Mouse (Mus musculus) bone marrow macrophage, adult 2 months (primary cell): ENCODE results near the gene Tpm4. TPM values are rescaled to one million over a fixed set of nuclear protein-coding genes. Genes with fewer than 3 reads are reported as not detected.
"Not testable (repeated sequence)": the region's sequence is repeated elsewhere in the genome, so short reads cannot be mapped to it uniquely, and the experiment has no call there.

Experiments
- H3K27ac ChIP-seq: 2 replicates; pipeline ENCODE4 v1.5.1; 2012; ENCODE audit warnings: low read depth, low read length; ENCODE audit not compliant: insufficient read depth
- H3K4me1 ChIP-seq: 2 replicates; pipeline ENCODE4 v1.6.1; 2012; ENCODE audit warnings: low read length; ENCODE audit not compliant: control insufficient read depth, insufficient read depth
- H3K4me3 ChIP-seq: 2 replicates; pipeline ENCODE4 v1.5.1; 2012; ENCODE audit warnings: mild to moderate bottlenecking, low read length, moderate library complexity; ENCODE audit not compliant: insufficient read depth
- CTCF ChIP-seq: IDR thresholded peaks from 2 replicates; pipeline ENCODE4 v1.5.1; 2012; ENCODE audit warnings: low read depth, mild to moderate bottlenecking, low read length, moderate library complexity
- POLR2A ChIP-seq: IDR thresholded peaks from 2 replicates; pipeline ENCODE4 v1.6.1; 2012; ENCODE audit warnings: mild to moderate bottlenecking, low read depth, low read length, borderline replicate concordance
- polyA plus RNA-seq: library from polyadenylated mRNA; stranded (reverse); fragments of >200 nt; gene quantifications from 2 replicates; pipeline ENCODE4 v1.2.4, GENCODE M21; 2012; ENCODE audit not compliant: missing spikeins, insufficient read depth, insufficient read length

Gene Tpm4
- polyA plus RNA-seq, result 235 and 239 TPM in 2 replicates

- peaks cover 35% of the 10 kb centered on the region for H3K4me1 ChIP-seq
- peak within 1 kb of the TSS; percentile 69 for H3K4me3 ChIP-seq
- TF ChIP-seq POLR2A, result no peak
- TF ChIP-seq CTCF, result no peak
Measured at GRCm38 (mm10) chr8:72134756-72135445, at the start of gene Tpm4. TSS of gene Tpm4 (plus strand) at chr8:72134975.

GRCm38 (mm10) chr8:72087611-72088010 is 47.2 kb upstream of the Tpm4 start:
- H3K4me1 ChIP-seq, H3K4me3 ChIP-seq, H3K27ac ChIP-seq: not testable (repeated sequence)

More at GRCm38 (mm10) chr8:72134756-72135445, at the start of gene Tpm4:
- peak within 1 kb of the TSS; percentile 87 for H3K27ac ChIP-seq

DNA sequence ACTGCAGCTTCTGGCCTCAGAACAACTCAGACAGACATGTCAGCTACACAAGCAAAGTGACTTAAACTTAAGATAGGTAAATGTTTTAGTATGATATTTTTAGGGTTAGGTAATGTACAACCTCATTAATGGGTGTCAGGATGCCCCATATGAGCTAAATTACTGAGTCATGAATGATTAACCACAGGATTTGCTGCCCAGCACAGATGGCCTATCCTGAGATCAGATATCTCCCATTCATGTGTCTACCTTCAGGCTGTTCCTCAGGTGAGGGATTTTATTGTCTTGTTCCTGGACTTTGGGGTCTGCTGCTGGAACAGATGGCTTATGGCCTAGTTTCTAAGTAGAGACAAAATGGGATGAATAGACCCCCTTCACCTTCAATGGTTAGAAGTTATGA is 38.1 kb upstream of the Tpm4 start:
- not testable (repeated sequence) for H3K27ac ChIP-seq, H3K4me1 ChIP-seq, H3K4me3 ChIP-seq

DNA sequence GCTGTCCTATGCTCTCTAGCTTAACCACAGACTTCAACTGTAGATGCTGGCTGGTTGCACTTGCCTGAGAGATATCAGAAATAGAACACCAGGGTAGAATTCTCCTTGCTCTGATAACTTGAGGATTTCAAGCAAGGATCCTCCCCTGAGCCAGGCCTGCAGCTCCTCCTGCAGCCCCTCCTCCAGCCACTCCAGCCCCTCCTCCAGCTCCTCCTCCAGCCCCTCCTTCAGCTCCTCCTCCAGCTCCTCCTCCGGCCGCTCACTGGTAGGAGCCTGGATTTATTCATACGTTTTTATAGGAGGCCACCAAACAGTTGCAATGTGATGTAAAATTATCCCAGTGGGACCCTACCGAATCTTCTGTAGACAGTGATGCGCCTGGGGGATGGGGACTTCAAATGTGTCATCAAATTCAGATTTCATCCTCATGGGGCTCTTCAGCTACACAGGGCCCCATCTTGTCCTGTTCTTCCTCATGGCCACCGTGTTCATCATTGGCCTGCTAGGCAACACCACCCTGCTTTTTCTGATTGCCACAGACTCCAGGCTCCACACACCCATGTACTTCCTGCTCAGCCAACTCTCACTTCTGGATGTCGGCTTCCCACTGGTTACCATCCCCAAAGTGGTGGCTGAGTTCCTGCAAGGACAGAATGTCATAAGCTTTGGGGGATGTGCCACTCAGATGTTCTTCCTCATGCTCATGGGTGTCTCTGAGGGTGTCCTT is 35.2 kb upstream of the Tpm4 start:
- not testable (repeated sequence) for H3K27ac ChIP-seq, H3K4me1 ChIP-seq, H3K4me3 ChIP-seq

DNA sequence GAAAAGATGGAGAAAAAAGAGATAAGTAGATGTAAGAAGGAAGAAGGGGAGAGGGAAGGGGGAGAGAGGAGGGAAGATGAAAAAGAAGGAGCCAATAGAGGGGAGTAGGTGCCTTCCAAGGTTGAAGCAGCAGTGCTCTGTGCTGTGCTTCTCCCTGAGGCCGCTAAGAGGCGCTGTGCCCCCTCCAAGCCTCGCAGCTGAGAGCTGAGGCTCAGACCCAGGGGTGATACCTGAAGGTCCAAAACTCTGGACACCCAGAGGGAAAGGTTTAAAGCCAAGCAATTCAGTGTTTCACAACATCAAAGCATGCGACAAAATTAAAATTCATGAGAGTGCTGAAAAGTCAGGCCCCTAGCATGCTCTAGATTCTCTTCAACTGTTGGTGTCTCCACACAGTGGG is 29.6 kb upstream of the Tpm4 start:
- TF ChIP-seq CTCF (peak; percentile 60), POLR2A (no peak)
- Histone ChIP-seq H3K27ac (no peak overlapping the region), H3K4me1 (no peaks in the 10 kb centered on the region), H3K4me3 (no peak overlapping the region)

DNA sequence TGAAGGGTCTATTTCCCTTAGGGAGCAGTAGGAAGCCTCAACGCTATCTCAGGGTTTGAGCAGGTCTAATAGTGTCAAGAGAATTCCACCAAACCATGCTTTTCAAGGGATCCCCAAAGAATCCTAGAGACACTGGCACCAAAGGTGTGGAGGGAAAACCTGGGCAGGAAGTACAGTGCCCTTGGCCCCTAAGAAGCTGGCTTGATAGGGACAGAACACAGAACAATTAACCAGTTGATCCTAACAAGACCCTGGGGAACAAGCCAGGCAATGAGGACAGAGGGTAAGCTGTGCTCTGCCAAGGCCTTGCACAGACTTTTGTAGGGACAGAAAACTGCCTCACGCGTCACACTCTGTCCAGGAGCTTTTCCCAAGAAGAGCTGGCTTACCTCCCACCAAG is 28.0 kb upstream of the Tpm4 start, which contains the start of gene Olfr374:
Gene Olfr374, plus strand, starts transcription at position 301 of the 400 bp plus-strand sequence.
- Histone ChIP-seq H3K4me1 (no peaks in the 10 kb centered on the region), H3K4me3 (no peak within 1 kb of the TSS), H3K27ac (no peak within 1 kb of the TSS)
- TF ChIP-seq CTCF (no peak), POLR2A (no peak)

DNA sequence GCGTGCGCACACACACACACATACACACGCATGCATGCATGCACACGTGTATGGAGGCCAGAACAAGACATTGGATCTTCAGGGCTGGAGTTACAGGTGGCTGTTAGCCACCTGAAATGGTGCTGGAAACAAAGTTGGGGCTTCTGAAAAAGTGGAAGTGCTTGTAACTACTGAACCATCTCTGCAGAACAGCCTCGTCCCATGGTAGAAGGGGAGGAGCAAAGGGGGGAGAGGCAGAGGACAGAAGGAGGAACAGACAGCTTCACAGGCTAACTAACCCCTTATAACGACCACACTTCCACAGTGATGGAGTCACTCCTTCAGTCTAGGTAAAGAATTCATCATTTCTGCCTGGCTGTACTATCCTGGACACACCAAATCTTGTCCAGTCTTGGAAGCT is 23.9 kb upstream of the Tpm4 start:
- Histone ChIP-seq H3K4me3 (no peak overlapping the region), H3K4me1 (no peaks in the 10 kb centered on the region), H3K27ac (no peak overlapping the region)
- TF ChIP-seq POLR2A, result no peak
- TF ChIP-seq CTCF, result no peak

- TF ChIP-seq POLR2A (no peak), CTCF (no peak)
- H3K4me3 ChIP-seq, result no peak overlapping the region
Measured at GRCm38 (mm10) chr8:72112486-72112885, 22.3 kb upstream of the Tpm4 start.

GRCm38 (mm10) chr8:72115202-72115601 is 19.6 kb upstream of the Tpm4 start:
- H3K27ac ChIP-seq, result no peak overlapping the region
- TF ChIP-seq CTCF (no peak), POLR2A (no peak)
- no peak overlapping the region for H3K4me3 ChIP-seq
- H3K4me1 ChIP-seq, result no peaks in the 10 kb centered on the region

More at GRCm38 (mm10) chr8:72112486-72112885, 22.3 kb upstream of the Tpm4 start:
- no peak overlapping the region for H3K27ac ChIP-seq
- H3K4me1 ChIP-seq, result no peaks in the 10 kb centered on the region

DNA sequence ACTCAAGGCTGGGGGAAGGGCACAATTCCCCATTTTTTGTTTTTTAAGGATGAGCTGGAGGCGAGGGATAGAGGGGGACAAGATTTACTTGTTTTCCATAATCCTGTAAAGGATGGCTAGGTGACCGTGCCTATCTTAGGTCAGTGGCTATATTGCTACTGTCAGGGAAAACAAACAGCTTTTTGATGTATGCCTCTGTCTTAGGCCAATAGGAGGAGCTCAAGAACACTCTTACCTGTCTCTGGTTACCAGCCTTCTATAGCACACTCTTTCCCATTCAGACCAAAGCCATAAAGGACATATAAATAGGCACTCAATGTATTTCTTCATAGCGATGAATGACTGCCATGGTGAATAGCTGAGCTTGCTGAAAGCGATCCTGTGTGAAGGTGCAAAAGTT is 16.2 kb upstream of the Tpm4 start:
- no peak overlapping the region for H3K27ac ChIP-seq
- no peak for TF ChIP-seq POLR2A
- no peak for TF ChIP-seq CTCF
- no peak overlapping the region for H3K4me3 ChIP-seq
- no peaks in the 10 kb centered on the region for H3K4me1 ChIP-seq

DNA sequence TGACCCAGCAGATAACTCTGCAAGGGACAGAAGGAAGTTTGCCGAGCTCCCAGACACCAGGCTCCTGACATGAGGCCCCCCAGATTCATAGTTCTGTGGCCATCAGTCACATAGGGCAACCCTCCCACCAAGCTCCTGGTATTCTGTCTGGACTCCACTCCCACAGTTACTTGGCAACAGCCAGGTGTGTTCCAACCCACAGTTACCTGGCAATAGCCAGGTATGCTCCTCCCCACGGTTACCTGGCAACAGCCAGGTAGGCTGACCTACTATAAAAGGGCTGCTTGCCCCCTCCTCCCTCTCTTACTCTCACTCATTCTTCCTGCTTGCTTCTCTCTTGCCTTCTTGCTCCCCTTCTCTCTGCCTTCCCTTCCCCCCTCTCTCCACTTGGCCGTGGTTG is 13.3 kb upstream of the Tpm4 start:
- H3K27ac ChIP-seq, H3K4me3 ChIP-seq, H3K4me1 ChIP-seq: not testable (repeated sequence)
